Mouse (Mus musculus): ENCODE measurements at regions not wholly inside any gene's neighbourhood (a gene's known extent, or its start where the extent isn't known, plus 50 kb on each side); places are given as distances from the start of the nearest gene placed in this dataset.
A peak's percentile ranks its signal among the peaks of the same experiment; 100 is the strongest.

DNA sequence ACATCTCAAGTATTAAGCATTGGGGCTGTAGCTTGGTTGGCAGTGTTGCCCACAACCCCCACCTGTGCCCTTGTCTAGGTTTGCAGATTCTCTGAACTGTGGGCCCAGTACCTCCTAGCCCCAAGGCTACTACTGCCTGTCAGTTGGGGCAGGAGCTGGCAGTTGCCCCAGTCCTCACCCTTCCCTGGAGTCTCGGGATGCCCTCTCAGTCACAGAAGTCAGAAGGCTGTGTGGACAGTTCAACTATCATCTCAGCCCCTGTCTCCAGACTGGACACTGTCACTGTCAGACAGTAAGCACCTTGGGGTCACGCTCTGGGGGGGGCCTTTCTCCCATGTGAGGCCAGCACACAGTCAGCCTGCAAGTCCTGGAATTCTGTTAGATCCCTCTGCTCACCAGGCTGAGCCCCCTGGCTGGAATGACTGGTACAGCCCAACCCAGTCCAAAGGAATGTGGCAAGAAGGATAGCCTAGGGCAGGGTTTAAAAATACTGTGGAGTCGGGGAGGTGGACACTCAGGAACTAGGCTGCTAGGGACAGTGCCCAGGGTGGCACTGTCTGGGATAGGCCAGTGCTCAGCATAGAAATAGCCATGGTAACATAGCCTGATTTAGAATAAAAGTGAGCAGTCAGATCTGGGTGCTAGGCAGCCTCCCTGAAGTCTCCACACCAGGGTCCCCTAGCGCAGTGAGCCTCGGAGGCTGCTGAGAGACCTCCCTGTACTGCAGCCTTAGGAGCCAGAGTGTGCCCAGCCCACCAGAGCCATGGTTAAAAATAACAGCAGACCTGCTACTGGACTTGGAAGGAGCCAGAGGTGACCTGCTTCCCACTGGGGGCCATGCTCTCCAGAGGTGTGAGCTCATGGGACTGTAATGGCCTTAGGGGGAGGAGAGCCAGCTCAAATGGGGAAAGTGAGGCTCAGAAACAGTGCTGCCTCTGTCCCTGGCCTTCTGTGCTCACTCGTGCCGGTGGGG lies 83.1 kb upstream of the Ptpn1 start:
- no peak for ATAC-seq (ENCODE audit: low TSS enrichment)

DNA sequence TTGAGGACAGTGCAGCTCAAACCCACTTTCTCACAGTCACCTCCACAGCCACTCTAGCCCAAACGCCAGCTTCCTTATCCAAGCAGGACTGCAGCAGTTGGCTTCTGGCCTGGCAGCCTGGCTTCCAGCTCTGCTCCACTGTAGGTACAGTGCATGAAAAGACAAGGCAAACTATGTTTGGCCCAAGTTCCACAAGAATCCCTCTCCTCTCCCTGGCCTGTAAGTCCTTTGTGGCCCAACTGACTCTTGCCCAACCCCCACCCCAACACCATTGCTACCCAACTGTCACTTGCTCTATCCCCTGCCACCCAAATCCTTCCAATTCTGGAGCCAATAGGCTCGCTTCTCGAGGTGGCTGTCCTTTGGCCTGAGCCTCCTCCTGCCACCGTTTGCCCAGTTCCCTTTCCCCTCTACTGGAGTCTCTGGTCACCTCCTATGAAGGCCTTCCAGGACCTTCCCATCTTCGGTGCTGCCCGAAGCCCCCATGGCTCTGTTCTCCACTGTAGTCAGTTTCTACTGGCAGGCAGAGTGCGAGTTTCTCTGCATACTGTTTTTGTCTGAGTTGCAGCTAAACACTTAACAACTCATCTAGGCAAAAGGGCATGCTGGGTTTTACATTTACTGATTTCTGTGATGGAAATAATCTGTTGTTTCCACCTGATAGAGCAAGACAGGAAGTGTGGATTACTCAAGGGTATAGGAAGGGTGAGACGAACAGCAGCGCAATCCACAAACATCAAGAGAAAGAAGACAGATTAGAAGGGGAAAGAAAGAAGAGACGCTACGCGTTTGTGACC lies 84.4 kb upstream of the Ptpn1 start:
- no peak for ATAC-seq (ENCODE audit: low TSS enrichment)

DNA sequence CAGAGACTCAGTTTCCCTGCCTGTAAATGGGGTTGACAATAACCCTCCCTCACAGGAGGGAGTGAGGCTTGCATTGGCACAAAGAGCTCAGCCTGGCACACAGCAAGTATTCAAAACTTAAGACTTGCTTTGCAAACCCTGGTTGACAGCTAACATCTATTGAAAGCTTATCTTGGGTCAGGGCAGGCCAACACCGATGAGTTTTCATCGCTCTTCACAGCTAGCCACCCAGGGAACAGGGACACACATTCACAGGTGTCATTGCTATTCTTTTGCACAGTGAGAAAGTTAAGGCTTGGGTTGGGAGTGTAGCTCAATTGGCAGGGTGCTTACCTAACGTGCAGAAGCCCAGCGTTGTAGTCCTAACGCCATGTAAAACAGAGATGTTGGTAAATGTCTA lies 86.5 kb upstream of the Ptpn1 start:
- no peak for ATAC-seq (ENCODE audit: low TSS enrichment)

DNA sequence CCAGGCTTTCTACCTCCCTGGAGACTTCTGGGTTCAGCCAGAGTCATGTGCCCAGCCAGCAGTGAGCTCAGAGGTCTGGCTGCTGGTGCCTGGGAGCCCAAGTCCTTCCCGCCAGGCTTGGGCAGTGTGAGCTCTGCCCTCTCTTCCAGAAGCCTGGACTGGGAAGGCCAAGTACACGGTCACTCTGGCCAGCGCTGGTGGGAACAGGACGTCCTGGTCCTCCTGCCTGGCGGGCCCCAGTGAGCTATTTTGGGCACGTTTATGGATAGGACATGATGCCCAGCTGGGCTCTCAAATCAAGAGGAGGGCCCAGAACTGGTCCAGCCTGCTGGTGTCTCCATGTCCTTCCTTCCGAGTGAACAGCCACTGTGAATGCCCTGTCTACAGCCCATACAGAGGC lies 87.3 kb upstream of the Ptpn1 start:
- ATAC-seq (ENCODE audit: low TSS enrichment): no peak; the same call in 1 of the 2 replicates

DNA sequence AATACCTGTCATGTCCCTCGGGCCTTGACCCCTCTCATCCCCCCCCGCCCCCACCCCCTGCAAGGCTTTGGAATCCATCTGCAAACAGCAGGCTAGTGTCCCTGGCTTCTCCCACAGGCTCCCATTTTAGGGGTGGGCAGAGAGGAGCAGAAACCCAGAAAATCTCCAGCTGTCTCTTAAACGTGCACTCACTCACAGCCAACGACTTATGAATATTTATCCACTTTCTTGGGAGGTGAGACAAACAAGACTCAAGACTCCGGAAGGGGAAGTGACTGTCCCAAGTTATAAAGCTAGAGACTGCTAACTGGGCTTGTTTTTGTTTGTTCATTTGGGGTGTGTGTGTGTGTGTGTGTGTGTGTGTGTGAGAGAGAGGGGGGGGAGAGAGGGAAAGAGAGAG lies 87.9 kb upstream of the Ptpn1 start:
- peak; percentile 69; the same call in 1 of the 2 replicates for ATAC-seq (ENCODE audit: low TSS enrichment)

DNA sequence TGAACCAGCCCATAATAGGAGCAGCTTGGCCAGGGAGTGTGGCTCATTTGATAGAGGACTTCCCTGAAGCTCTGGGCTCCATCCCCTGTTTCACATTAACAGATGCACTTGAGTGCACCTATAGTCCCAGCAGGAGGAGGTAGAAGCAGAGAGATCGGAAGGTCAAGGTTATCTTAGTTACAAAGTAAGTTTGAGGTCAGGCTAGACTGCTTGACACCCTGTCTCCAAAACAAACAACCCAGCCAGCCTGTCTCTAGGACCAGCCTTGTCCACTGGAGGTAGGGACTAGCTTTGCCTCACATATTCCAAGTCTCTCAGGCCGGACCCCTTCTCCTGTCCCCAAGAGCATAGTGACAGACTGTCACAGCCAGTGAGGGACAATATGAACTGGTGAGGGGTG lies 88.9 kb upstream of the Ptpn1 start:
- ATAC-seq (ENCODE audit: low TSS enrichment): no peak

DNA sequence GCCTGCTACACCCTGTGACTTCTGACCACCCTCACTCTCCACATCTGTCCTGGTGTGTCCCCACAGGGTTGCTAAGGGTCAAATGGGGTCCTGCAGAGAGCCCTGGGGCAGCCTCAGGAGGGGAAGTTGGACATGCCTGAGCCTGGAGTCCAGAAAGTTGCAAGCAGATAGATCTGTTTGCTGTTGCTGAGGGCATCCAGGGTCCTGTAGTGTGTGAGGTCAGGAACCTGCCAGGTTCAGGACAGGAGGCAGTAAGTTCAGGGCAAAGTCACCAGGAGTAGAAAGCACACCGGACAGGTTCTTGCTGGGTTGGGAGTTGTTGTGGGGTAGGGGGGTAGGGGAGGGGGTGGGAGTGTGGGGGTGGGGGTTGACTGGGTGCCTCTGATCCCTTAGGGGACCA lies 89.4 kb upstream of the Ptpn1 start:
- no peak for ATAC-seq (ENCODE audit: low TSS enrichment)

DNA sequence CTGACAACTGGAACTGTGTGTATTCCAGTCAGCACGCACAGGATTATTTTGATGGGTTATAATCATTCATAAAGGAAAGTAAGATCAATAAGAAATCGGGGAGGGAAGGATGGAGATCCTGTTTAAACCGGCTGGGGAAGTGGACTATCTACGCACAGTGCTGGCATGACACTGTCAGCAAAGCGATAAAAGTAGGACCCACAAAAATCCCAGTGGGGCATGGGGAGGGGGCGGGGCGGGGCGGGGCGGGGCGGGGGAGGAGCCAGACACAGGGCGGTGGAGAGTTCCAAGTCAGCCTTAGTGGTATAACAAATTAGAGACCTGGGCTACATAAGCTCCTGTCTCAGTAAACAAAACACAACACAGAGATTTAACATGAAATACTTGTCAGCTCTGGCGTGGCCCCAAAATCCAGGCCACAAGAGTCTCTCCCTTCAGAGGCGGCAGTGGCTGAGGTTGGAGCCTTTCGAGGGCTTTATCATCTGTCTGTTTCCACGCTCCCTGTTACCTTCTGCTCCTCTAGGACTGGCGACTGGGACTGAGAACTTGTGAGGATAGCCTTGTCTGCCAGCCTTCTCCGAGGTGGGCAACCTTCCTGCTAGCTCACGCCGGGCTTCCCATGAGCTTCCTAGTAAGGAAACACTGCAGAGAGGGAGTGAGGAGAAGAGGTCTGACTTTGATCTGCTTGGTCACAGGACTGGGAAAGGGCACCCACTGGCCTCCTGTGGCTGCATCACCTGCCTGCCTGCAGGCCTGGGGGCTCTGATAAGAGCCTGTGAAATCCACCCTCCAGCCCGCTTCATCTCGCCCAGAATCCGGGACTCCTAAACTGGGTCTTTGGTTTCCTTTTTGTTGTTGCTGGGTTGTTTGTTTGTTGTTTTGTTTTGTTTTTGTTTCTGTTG lies 90.3 kb upstream of the Ptpn1 start:
- ATAC-seq (ENCODE audit: low TSS enrichment): no peak

DNA sequence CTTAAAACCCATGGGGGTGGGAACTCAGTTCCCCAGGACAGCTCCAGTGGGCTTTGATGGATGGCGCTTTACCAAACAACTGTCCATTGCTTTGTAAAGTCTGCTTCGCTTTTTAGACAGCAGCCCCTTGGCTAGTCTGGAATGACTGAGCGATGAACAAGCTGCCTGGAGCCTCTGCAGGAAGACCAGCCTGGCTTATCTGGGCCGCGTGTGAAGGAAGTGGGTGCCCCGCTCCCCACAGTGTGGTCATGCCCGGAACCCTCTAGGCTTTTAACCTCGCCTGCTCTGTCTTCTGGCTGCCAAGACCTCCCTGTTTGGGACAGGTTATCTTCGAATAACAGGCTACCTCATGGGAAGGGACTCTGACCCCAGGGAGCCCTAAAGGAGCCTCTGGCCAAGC lies 91.5 kb upstream of the Ptpn1 start:
- no peak for ATAC-seq (ENCODE audit: low TSS enrichment)

DNA sequence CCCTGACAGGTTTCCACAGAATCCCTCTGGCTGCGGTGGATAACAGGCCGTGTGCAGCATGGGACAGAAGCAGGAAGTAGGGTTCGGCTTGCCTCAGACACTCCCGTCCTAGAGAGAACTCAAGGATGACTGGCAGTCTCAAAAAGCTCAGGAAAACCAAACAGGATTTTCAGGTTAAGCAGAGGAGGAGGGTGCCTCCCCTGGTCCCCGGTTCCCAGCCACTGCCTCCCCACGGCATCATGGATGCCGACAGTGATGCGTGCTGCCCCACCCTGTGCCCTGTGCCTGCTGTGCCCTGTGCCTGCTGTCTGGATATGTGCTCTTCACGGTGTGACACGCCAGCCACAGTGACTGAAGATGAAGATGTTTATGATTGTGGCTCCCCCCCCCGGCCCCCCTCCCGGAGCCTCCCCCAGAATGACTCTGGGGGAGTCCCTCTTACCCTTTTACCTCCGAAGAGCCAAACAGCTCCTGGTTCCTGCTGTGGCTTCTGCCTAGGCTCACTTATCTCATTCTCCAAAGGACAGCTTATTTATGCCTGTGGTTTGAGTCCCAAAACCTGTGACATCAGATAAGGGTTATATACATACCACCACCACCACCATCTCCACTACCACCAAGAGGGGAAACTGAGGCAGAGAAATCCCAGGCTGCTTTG lies 92.4 kb upstream of the Ptpn1 start:
- ATAC-seq (ENCODE audit: low TSS enrichment): no peak

DNA sequence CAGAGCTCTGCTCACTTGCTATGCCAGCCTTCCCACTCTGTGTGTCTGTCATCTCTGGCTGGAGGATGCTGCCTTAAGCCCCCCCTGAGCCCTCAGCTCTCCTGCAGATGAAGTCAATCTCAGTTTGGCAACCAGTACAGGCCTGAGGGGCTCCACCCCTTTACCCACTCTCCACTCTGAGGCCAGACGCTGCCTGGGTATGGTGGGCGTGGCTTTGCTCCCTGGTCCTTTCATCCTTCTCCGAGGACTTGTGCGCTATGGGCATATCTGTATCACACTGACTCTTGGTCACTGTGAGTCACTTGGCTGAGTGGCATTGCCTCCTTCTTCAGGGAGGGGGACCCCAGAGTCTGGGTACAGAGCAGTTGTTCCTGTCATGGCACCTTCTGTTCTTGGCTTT lies 94.3 kb upstream of the Ptpn1 start:
- ATAC-seq (ENCODE audit: low TSS enrichment): no peak

DNA sequence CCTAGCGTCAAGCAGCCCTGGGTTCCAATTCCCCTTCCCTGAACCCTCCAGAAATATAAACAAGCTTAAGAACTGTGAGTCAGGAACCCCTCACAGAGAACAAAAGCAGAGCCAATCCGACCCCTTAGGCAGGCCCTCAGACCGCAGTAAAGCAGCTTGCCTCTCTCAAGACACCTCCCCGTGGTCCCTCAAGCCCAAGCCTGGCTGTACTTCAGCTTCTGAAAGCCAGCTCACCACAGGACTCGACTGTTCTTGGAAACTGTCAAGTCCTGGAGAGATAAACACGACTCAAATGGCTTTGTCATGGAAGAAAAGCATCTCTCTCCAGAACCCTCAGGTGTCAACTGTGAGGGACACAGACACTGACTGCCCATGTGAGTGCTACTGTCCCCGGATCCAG lies 95.2 kb upstream of the Ptpn1 start:
- no peak for ATAC-seq (ENCODE audit: low TSS enrichment)

DNA sequence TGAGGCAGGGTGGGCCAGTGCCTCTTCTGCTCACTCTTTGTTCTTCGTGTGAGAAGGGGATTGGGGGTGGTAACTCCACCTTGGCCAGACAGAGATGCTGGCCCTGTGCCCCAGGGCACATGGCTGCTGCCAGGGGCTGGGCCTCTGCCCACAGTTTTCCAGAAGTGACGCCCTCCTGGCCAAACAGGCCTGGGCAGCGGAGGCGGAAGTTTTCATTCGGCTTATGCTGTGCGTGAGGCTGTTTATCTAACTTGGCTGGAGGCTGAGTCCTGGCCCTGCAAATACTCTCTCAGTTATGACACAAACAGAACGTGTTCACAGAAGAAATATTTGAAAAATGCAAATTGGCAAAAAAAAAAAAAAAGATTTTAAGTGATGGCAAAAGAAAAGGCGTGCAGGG lies 97.3 kb upstream of the Ptpn1 start:
- no peak for ATAC-seq (ENCODE audit: low TSS enrichment)

DNA sequence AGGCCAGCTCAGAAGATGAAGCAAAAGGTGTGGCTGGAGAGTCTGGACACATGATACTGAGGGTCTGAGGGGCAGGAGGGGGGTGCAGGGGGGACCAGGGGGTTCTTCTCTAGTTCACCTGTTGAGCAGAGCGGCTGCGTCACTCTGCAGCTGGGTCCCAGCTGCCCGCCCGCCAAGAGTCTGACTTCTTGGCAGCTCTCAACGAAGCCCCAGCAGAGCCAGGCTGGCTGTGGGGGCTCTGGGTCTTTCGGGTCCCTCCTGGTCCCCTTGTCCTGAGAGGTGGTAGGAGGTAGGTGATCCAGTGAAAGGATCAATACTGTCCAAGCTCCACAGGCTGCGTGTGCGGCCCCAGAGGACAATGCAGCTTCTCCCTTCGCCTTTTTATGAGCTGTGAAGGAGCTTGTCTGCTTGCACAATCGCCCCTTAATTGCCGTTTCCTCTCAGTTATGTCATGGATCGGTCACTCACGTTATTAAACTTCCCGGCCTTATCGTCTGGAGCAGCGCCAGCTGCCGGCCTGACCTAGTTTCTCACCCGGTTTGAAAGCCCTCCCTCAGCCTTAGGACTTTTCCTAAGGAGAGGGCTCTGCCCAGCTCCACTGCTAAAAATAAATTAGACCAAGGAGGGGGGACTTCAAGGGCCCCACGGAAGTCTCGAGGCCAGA lies 98.4 kb upstream of the Ptpn1 start:
- ATAC-seq (ENCODE audit: low TSS enrichment): no peak

DNA sequence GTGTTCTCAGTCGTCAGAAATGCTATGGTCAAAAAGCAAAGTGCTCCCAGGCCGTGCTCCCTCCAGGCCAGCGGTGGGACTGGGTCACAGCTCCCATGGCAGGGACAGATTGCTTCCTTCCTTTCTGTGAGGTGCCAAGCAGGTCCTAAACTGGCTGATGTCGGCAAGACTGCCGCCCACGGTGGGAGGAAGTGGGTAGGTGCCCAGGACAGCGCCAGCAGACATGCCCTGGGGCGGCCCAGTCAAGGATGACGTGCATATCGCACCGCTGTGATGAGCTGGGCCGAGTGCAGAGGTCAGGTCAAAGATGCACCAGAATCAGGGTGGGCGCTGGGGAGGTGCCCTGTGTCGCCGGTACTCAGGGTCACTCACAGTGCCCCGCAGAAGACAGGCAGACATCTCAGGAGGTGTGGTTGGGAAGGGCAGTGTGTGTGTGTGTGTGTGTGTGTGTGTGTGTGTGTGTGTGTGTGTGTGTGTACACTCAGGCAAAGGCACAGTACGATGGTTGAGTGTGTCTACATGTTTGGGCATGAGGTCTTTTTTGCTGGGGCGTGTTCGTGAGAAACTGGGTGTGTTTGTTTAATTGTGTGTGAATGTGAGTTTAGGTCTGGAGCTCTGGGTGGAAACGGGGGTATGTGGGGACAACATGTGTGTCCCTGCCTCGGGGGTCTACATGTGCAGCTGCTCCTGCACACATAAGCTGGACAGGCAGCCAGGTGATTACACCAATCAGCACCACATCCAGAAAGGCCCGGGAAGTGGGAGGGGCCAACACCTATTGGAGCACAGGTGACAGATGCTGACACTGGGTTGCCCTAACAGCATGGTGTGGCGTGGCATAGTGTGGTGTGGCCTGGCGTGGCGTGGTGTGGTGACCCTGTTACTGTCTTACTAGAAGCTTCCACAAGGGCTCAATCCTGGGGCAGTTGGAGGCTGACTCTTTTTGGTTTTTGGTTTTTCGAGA lies 100.5 kb upstream of the Ptpn1 start:
- no peak for ATAC-seq (ENCODE audit: low TSS enrichment)

DNA sequence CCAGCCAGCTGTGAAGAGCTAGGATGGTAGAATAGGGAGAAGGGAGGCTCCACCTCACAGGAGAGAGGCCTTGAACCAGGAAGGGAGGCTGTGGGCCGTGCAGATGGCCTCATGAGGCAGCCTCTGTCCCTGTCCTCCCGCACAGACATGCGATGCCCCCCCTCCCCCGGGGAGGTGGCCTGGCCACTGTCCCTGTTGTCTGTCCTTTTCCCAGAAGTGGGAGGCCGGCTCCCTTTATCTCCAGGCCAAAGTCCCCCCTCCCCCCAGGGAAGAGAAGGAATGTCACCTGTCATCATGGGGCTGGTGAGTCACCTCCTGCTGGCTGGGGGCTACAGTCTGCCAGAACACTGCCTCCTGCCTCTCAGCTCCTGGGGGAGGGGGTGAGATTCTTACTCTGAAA lies 103.6 kb upstream of the Ptpn1 start:
- ATAC-seq (ENCODE audit: low TSS enrichment): no peak

DNA sequence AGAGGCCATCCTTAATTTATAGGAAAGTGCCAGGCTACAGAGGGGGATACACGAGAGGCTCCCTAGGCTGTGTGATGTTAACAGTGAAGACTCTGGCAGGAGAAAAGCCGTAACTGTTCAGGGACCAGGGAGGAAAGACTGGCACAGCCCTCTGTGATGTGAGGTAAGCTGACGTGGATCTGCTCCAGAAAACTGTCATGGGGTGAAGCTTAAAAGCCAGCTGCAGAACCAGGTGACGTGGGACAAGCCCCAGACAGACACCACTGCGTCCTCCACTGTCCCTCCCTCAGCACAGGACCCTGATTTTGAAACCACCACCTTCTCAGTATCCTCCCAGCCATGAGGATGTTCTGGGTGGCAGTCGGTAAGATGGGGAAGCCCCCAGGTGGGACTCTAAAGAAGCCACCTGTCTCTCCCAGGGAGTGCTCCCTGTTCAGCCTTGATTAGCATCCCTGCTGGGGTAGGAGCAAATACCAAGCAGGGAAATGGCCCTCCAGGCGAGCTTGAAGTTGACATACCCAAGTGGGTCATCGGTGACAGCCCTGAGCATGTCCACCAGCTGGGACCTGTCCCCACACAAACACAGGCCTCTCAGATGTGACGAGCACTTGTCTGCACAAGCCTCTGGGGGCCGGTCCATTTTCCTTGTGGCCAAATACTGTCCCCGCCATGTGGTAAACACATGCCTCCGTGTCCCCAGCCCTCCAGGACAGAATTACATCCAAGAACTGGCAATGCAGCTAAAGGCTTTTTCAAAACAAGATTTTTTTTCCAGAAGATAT lies 104.7 kb upstream of the Ptpn1 start:
- ATAC-seq (ENCODE audit: low TSS enrichment): no peak

DNA sequence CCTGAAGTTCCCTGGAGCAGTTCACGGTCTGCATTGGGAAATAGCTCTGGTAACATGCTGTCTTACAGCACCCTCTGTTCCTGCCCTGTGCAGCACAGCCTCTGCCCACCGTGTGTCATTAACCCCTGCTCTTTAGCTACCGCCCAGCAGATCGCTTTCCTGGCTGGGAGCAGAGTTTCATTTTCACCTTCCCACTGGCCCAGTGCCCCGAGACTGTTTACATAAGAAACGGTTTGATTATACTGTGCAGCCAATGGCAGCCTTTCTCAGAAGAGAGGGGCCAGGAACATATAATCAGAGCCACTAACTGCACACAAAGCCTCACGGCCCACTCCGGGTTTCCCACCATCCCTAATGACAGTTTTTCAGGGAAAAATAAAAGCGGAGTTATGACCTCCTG lies 108.3 kb upstream of the Ptpn1 start:
- ATAC-seq (ENCODE audit: low TSS enrichment): no peak

DNA sequence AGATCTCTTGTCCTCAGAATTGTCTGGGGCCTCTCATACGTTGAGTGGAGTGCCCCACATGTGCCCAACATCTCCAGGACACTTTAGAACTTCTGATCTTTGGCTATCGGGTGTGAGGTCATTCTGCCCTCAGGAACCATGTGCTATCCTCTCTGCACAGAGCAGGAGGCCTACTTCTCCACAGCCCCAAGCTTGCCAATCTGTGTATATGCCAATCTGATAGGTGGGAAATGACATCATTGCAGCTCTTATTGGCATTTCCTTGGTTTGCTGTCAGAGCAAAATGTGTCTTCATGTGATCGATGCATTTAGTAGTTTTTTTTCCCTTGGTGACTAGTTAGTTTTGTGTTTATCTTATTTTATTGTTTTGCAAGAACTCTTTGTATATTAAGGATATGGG lies 108.8 kb upstream of the Ptpn1 start:
- no peak for ATAC-seq (ENCODE audit: low TSS enrichment)

Measured in frontal cortex, adult (tissue).